Mouse (Mus musculus) activated CD4-positive, CD25-positive, alpha-beta regulatory T cell, adult 9 weeks (primary cell): ENCODE measurements around the gene Cep295. TPM values are rescaled to one million over a fixed set of nuclear protein-coding genes. Genes with fewer than 3 reads are reported as not detected.

Experiments
- polyA plus RNA-seq: library from polyadenylated mRNA; unstranded; fragments of 100-300 nt; shearing (Covaris generic); gene quantifications from one replicate; pipeline ENCODE4 v1.2.1, GENCODE M21; 2017

Gene Cep295
- polyA plus RNA-seq: 28.6 TPM

GRCm38 (mm10) chr9:15357484-15358275, at the start of gene Cep295:
Cep295 (minus strand) TSS chr9:15357788.

GRCm38 (mm10) chr9:15306398-15307119, 51.0 kb downstream of the Cep295 start, which contains the start of gene 4931406C07Rik:
4931406C07Rik (minus strand) TSS chr9:15306448.

GRCm38 (mm10) chr9:15305503-15306397, 51.8 kb downstream of the Cep295 start, which contains the start of gene Taf1d:
Taf1d (plus strand) TSS chr9:15306214.

GRCm38 (mm10) chr9:15279649-15280490, 77.7 kb downstream of the Cep295 start, which contains the start of gene Med17:
Med17 (minus strand) TSS chr9:15279931.

Other genes with a start within 250 kb of the Cep295 start
- gene Hephl1, start 245.7 kb downstream of the Cep295 start, polyA plus RNA-seq: not detected
- gene Vstm5, start 118.7 kb downstream of the Cep295 start, polyA plus RNA-seq: not detected
- gene Med17, start 77.9 kb downstream of the Cep295 start, polyA plus RNA-seq: 68.9 TPM
- gene Taf1d, start 51.6 kb downstream of the Cep295 start, polyA plus RNA-seq: 78.7 TPM
- 4.9 TPM for gene 4931406C07Rik, start 51.3 kb downstream of the Cep295 start, polyA plus RNA-seq
- gene Smco4, start 135.6 kb upstream of the Cep295 start, polyA plus RNA-seq: 36.7 TPM